Mouse (Mus musculus) erythroblast, embryonic 14.5 days (primary cell): ENCODE measurements around the gene Pold4.

Experiments
- GATA1 ChIP-seq: IDR thresholded peaks from 2 replicates; pipeline ENCODE4 v1.6.1; 2012; ENCODE audit warnings: low read length, inconsistent platforms, mixed read lengths
- TAL1 ChIP-seq: IDR thresholded peaks from 3 replicates; pipeline ENCODE4 v1.6.1; 2012; ENCODE audit warnings: low read length, inconsistent platforms, mixed read lengths

GRCm38 (mm10) chr19:4220416-4220815 is 11.3 kb upstream of the Pold4 start:
- TF ChIP-seq GATA1 (no peak), TAL1 (no peak)
